In the genomic region with DNA sequence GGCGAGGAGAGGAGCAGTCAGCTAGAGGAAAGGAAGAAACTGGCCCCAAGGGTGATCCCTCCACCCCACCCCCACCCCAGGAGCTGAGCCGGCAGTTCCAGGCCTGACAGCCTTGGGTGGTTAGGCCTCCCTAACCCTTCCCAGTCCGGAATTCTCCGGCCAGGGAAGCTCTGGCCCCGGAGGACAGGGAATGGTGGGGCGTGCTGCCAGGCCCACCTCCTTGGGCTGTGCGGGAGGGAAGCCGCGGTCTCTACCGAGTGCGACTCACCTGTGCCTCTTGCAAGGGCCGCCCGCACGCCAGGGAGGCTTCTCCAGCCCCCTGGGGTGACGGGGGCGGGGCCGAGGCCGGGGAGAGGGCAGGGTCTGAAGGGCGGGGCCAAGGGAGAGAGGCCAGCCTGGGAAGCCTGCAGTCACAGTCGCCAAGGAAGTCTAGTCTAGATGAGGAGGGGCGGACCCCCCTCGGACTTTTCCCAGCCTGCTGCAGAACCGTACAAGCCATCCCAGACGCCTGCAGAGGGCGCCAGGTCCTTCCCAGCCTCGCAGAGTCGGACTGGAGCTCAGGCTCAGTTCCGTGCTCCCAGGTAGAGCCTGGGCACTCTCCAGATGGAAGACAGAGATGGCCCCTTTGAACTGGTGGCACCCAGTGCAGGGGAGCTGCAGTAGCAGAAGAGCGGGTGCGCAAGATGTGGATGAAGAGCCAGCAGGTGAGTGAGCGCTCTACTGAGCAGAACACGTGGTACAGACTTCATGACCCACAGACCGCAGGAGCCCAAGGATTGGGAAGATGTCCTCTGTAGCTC, we compare ENCODE assay signal across 8 mouse cellular contexts. TPM values are rescaled to one million over a fixed set of nuclear protein-coding genes. Genes with fewer than 3 reads are reported as not detected.
A peak's percentile ranks its signal among the peaks of the same experiment; 100 is the strongest.
DNase-seq lines count a peak whose midpoint lies in the region; ATAC-seq and TF ChIP-seq lines count a peak whose summit lies in the region.

Gene Smim1, minus strand, starts transcription at position 590 of the 800 bp plus-strand sequence.

- H3K4me3 ChIP-seq in ES-Bruce4 (ENCODE audit: low read depth, low read length), result peak within 1 kb of the TSS; percentile 56
- H3K4me3 ChIP-seq in brown adipose tissue, adult 24 weeks (ENCODE audit: insufficient read depth, low read depth, low read length), result peak within 1 kb of the TSS; percentile 58
- H3K4me3 ChIP-seq in heart, embryonic 13.5 days, result peak within 1 kb of the TSS; percentile 63
- H3K4me3 ChIP-seq in kidney, postnatal 0 days (replicated peaks; ENCODE audit: low read depth, low read length), result peak within 1 kb of the TSS; percentile 41
- peak within 1 kb of the TSS; percentile 84 for H3K4me3 ChIP-seq in liver, postnatal 0 days (ENCODE audit: low read depth, low read length)
- H3K4me3 ChIP-seq in olfactory bulb, adult 2 months (ENCODE audit: insufficient read depth, low read depth, low read length), result peak within 1 kb of the TSS; percentile 30

- no peaks in the 10 kb centered on the region for H3K9me3 ChIP-seq in ES-Bruce4 (replicated peaks; ENCODE audit: control insufficient read depth, insufficient read depth, low read length, poor library complexity, severe bottlenecking)
- H3K9me3 ChIP-seq in heart, embryonic 13.5 days, result no peaks in the 10 kb centered on the region
- no peaks in the 10 kb centered on the region for H3K9me3 ChIP-seq in kidney, postnatal 0 days (replicated peaks; ENCODE audit: low read length)
- no peaks in the 10 kb centered on the region for H3K9me3 ChIP-seq in liver, postnatal 0 days (ENCODE audit: low read length)

- TF ChIP-seq POLR2A in ES-Bruce4 (IDR thresholded peaks at IDR 0.05; ENCODE audit: insufficient read depth, low read length), result no peak
- TF ChIP-seq POLR2A in olfactory bulb, adult 2 months (IDR thresholded peaks at IDR 0.05; ENCODE audit: insufficient read depth, low read depth, low read length), result no peak

- no peaks in the 10 kb centered on the region for H3K27me3 ChIP-seq in ES-Bruce4 (ENCODE audit: control insufficient read depth, insufficient read depth, low read length, poor library complexity, severe bottlenecking)
- peaks cover 13% of the 10 kb centered on the region; the same call in 1 of the 2 replicates for H3K27me3 ChIP-seq in heart, embryonic 13.5 days (replicated peaks)
- H3K27me3 ChIP-seq in kidney, postnatal 0 days (ENCODE audit: insufficient read depth, low read length), result no peaks in the 10 kb centered on the region
- H3K27me3 ChIP-seq in liver, postnatal 0 days (ENCODE audit: insufficient read depth, low read length), result no peaks in the 10 kb centered on the region

- H3K4me1 ChIP-seq in ES-Bruce4 (ENCODE audit: control insufficient read depth, insufficient read depth, low read length), result no peaks in the 10 kb centered on the region
- H3K4me1 ChIP-seq in brown adipose tissue, adult 24 weeks (ENCODE audit: control insufficient read depth, insufficient read depth, insufficient read length, low read length), result no peaks in the 10 kb centered on the region
- peaks cover 50% of the 10 kb centered on the region for H3K4me1 ChIP-seq in heart, embryonic 13.5 days
- H3K4me1 ChIP-seq in kidney, postnatal 0 days (replicated peaks; ENCODE audit: insufficient read depth, low read length), result peaks cover 35% of the 10 kb centered on the region
- H3K4me1 ChIP-seq in liver, postnatal 0 days (ENCODE audit: insufficient read depth), result peaks cover 31% of the 10 kb centered on the region
- peaks cover 23% of the 10 kb centered on the region for H3K4me1 ChIP-seq in olfactory bulb, adult 2 months (ENCODE audit: control insufficient read depth, insufficient read depth, low read length)

- H3K27ac ChIP-seq in ES-Bruce4 (ENCODE audit: insufficient read depth, low read length), result no peak within 1 kb of the TSS
- no peak within 1 kb of the TSS for H3K27ac ChIP-seq in brown adipose tissue, adult 24 weeks (replicated peaks; ENCODE audit: low read depth, low read length)
- peak within 1 kb of the TSS; percentile 81 for H3K27ac ChIP-seq in heart, embryonic 13.5 days (replicated peaks)
- H3K27ac ChIP-seq in kidney, postnatal 0 days, result peak within 1 kb of the TSS; percentile 88
- peak within 1 kb of the TSS; percentile 89 for H3K27ac ChIP-seq in liver, postnatal 0 days (ENCODE audit: low read depth)
- H3K27ac ChIP-seq in olfactory bulb, adult 2 months (ENCODE audit: insufficient read depth, low read depth, low read length), result no peak within 1 kb of the TSS

- TF ChIP-seq CTCF in ES-Bruce4 (IDR thresholded peaks at IDR 0.05; ENCODE audit: low read depth, low read length), result peak; percentile 76
- TF ChIP-seq CTCF in kidney, postnatal 0 days (IDR thresholded peaks at IDR 0.05; ENCODE audit: low read depth), result peak; percentile 77
- peak; percentile 72 for TF ChIP-seq CTCF in liver, postnatal 0 days (IDR thresholded peaks at IDR 0.05; ENCODE audit: low read depth)
- 0 out of 2 replicates have a peak, but pooled peaks have one; percentile 12 for TF ChIP-seq CTCF in olfactory bulb, adult 2 months (IDR thresholded peaks at IDR 0.05; ENCODE audit: insufficient read depth, low read depth, low read length)

- H3K9ac ChIP-seq in ES-Bruce4 (ENCODE audit: low read depth, poor library complexity, severe bottlenecking), result peak within 1 kb of the TSS; percentile 14; the same call in 1 of the 2 replicates
- H3K9ac ChIP-seq in heart, embryonic 13.5 days, result peak within 1 kb of the TSS; percentile 78
- peak within 1 kb of the TSS; percentile 51 for H3K9ac ChIP-seq in kidney, postnatal 0 days (ENCODE audit: low read depth, low read length)
- H3K9ac ChIP-seq in liver, postnatal 0 days (replicated peaks), result peak within 1 kb of the TSS; percentile 86

- peak; percentile 62 for ATAC-seq in erythroid progenitor cell, adult 5-6 weeks (replicated peaks; ENCODE audit: low FRiP score, poor library complexity, severe bottlenecking)
- ATAC-seq in heart, embryonic 13.5 days (ENCODE audit: extremely low read depth, insufficient number of reproducible peaks, low FRiP score, low TSS enrichment), result peak; percentile 67
- ATAC-seq in kidney, postnatal 0 days (replicated peaks; ENCODE audit: low FRiP score, low read depth), result peak; percentile 73
- ATAC-seq in liver, postnatal 0 days, result peak; percentile 40

- TF ChIP-seq EP300 in ES-Bruce4 (IDR thresholded peaks at IDR 0.05; ENCODE audit: insufficient read depth, low read depth, low read length), result no peak
- no peak for TF ChIP-seq EP300 in liver, postnatal 0 days (IDR thresholded peaks at IDR 0.05; ENCODE audit: low read depth)

- 2% methylated on average over 33 of the region's 33 CpGs for WGBS in heart, embryonic 13.5 days
- WGBS in kidney, postnatal 0 days, result 2% methylated on average over 33 of the region's 33 CpGs
- WGBS in liver, postnatal 0 days (ENCODE audit: insufficient replicate concordance), result 3% methylated on average over 32 of the region's 33 CpGs
- WGBS in olfactory bulb, adult 2 months, result 6% methylated on average over 32 of the region's 33 CpGs

- peak within 1 kb of the TSS; percentile 86 for H3K4me2 ChIP-seq in heart, embryonic 13.5 days
- H3K4me2 ChIP-seq in kidney, postnatal 0 days (ENCODE audit: low read length), result peak within 1 kb of the TSS; percentile 59
- peak within 1 kb of the TSS; percentile 94 for H3K4me2 ChIP-seq in liver, postnatal 0 days (ENCODE audit: low read depth, low read length)

- DNase-seq in kidney, postnatal 0 days (ENCODE audit: low spot score), result peak; percentile 88
- peak; percentile 85 for DNase-seq in liver, postnatal 0 days
- peak; percentile 36 for DNase-seq in thymus, postnatal 14 days

- no peaks in the 10 kb centered on the region for H3K36me3 ChIP-seq in ES-Bruce4 (ENCODE audit: control insufficient read depth, insufficient read depth, low read length, poor library complexity, severe bottlenecking)
- H3K36me3 ChIP-seq in heart, embryonic 13.5 days, result peaks cover 18% of the 10 kb centered on the region
- H3K36me3 ChIP-seq in kidney, postnatal 0 days (ENCODE audit: insufficient read depth, low read length), result peaks cover 10% of the 10 kb centered on the region; the same call in 1 of the 2 replicates
- peaks cover 21% of the 10 kb centered on the region for H3K36me3 ChIP-seq in liver, postnatal 0 days (replicated peaks; ENCODE audit: insufficient read depth, low read length)

RNA-seq across cellular contexts. Expression of gene Smim1, which starts in this region (rescaled TPM):
- 12.1 and 15.8 TPM in 2 replicates for polyA plus RNA-seq in ES-Bruce4 (2011; ENCODE audit: insufficient read depth, insufficient read length, low read depth, missing spikeins)
- 12.6 and 14.5 TPM in 2 replicates for polyA plus RNA-seq in brown adipose tissue, adult 24 weeks (2012; ENCODE audit: insufficient read depth, insufficient read length, missing spikeins)
- 62.0 and 72.9 TPM in 2 replicates for total RNA-seq in erythroid progenitor cell, adult 5-6 weeks (2015; ENCODE audit: low replicate concordance)
- total RNA-seq in erythroid progenitor cell, adult 5-6 weeks (2017; ENCODE audit: low replicate concordance), result 26.7 and 39.6 TPM in 2 replicates
- 68.2 and 74.7 TPM in 2 replicates for polyA plus RNA-seq in heart, embryonic 13.5 days (2015; fragmentation: Nextera tagmentation; extraction: Ambion mirVana)
- polyA plus RNA-seq in kidney, postnatal 0 days (2015; fragmentation: Nextera tagmentation; extraction: Ambion mirVana), result 98.9 and 100.0 TPM in 2 replicates
- 86.4 and 93.6 TPM in 2 replicates for polyA plus RNA-seq in liver, postnatal 0 days (2015; fragmentation: Nextera tagmentation; extraction: Ambion mirVana)
- polyA plus RNA-seq in olfactory bulb, adult 2 months (2012; ENCODE audit: insufficient read depth, insufficient read length, low replicate concordance, missing spikeins), result not detected in 2 replicates

Comparison
In these comparisons a context has a peak if more than half of its experiments do, and no peak if none do; other contexts are left out.
1. RNA of gene Smim1 (polyA plus RNA-seq): 98.9 to 100.0 TPM in kidney, postnatal 0 days, 86.4 to 93.6 TPM in liver, postnatal 0 days, 68.2 to 74.7 TPM in heart, embryonic 13.5 days, 12.1 to 15.8 TPM in ES-Bruce4 and 12.6 to 14.5 TPM in brown adipose tissue, adult 24 weeks; not detected in olfactory bulb, adult 2 months; every median in the first group is over 10 times any median in the second.
2. H3K27ac ChIP-seq: peak in heart, embryonic 13.5 days (single experiment), kidney, postnatal 0 days (single experiment) and liver, postnatal 0 days (single experiment); none in ES-Bruce4 (single experiment), brown adipose tissue, adult 24 weeks (single experiment) and olfactory bulb, adult 2 months (single experiment).
3. H3K4me3 ChIP-seq: peak in every context shown above with its lines; median percentile 84 in liver, postnatal 0 days; 63 in heart, embryonic 13.5 days; 58 in brown adipose tissue, adult 24 weeks; 56 in ES-Bruce4; 41 in kidney, postnatal 0 days; 30 in olfactory bulb, adult 2 months.
4. H3K9ac ChIP-seq: peak in every context shown above with its lines; median percentile 86 in liver, postnatal 0 days; 78 in heart, embryonic 13.5 days; 51 in kidney, postnatal 0 days; 14 in ES-Bruce4.
5. CTCF ChIP-seq: peak in every context shown above with its lines; median percentile 77 in kidney, postnatal 0 days; 76 in ES-Bruce4; 72 in liver, postnatal 0 days; 12 in olfactory bulb, adult 2 months.
6. DNase-seq: peak in every context shown above with its lines; median percentile 88 in kidney, postnatal 0 days; 85 in liver, postnatal 0 days; 36 in thymus, postnatal 14 days.
7. Peak in every context shown above with its lines, with median percentiles within 50 percentile points of each other: ATAC-seq and H3K4me2 ChIP-seq.